Mouse (Mus musculus) embryonic fibroblast, embryonic 13.5 days (primary cell): Measurements from ENCODE around the gene Aes.

Experiments
- CTCF ChIP-seq: IDR thresholded peaks from 2 replicates; pipeline ENCODE4 v1.5.1; 2011; ENCODE audit warnings: mild to moderate bottlenecking, control low read depth, low read length, moderate library complexity, borderline replicate concordance; ENCODE audit not compliant: insufficient read depth
- POLR2A ChIP-seq: IDR thresholded peaks from 2 replicates; pipeline ENCODE4 v1.6.1; 2011; ENCODE audit warnings: low read depth, mild to moderate bottlenecking, control low read depth, low read length, moderate library complexity

GRCm38 (mm10) chr10:81524051-81524605, 35.2 kb upstream of the Aes start, which contains the start of gene Gna15:
- TF ChIP-seq CTCF (no peak), POLR2A (no peak)
